Mouse (Mus musculus) monocyte, adult 5-6 weeks (primary cell): ENCODE data around the gene Katnal1. TPM values are rescaled to one million over a fixed set of nuclear protein-coding genes. Genes with fewer than 3 reads are reported as not detected.

Experiments
- ATAC-seq: fragments of 153-309, 156-312 bp; replicated peaks from 2 replicates; pipeline ENCODE4 v1.8.0; 2017; ENCODE audit warnings: mild to moderate bottlenecking; ENCODE audit not compliant: low TSS enrichment, insufficient number of reproducible peaks, severe bottlenecking, poor library complexity, low FRiP score
- total RNA-seq: library from RNA; stranded (forward); fragments of 200-1000, 200-491, 200-594 nt; gene quantifications from 3 replicates; pipeline ENCODE4 v1.2.3, GENCODE M21; 2017

The Katnal1 gene
- total RNA-seq, 1 experiment from 2014 or later: 1.5 TPM

DNA sequence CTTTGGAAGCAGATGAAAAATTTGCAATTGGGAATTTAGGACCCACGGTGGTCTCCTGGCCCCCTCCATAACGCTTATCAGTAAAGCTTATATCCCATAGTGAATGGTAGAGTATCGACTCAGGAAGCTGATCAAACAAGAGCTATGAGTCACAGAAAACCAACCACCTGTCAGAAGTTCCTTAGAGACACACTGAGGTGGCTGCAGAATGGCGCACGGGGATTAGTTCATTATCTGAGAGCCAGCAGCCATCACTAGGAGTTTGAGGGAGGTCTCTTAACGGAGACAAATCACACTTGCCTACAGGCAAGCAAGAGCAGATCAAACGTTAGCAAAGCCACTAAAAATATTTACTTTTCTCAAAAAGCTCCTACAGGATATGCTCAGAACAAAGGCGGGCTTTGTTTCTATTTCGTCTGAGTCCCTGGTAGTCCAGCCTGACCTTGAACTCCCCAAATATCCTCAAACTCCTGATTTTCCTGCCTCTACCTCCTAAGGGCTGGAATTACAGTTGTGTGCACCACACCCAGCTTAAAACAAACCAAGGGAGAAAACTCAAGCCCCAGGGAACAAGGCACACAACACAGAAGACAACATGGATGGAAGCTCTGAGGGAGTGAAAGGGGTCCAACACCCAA is 27.9 kb upstream of the Katnal1 start:
- ATAC-seq: no peak

DNA sequence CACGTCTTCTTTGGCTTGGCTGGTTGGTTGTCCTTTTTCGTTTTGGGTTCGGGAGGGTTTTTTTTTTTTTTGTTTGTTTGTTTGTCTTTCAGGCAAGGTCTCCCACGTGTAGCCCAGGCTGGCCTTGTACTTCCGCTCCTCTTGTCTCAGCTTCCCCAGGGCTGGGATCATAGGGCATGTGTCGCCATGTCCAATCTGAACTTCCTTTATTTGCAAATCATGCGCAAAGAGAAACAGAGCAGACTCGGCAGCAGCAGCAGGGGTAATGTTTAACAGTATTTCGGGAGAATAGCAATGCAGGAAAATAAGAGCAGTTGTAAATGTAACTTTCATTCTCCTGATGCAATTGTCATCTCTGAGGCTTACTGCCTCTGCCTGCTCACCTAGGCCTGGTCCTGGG is 27.0 kb upstream of the Katnal1 start:
- no peak for ATAC-seq

DNA sequence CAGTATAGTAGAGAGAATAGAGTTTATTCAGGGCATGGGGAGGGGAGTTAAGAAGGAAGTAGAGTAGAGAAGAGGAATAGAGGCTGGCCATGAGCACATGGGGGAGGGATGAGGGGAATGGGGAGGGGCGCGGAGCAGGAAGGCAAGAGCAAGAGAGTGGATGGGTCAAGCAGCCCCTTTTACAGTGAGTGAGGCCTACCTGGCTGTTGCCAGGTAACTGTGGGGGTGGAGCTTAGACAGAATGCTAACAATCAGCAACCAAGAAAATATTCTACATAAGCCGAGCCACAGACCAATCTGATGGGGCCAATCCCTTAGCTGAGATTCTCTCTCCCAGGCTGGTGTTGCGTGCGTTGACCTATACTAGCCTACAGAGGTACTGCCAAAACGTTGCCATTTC is 26.5 kb upstream of the Katnal1 start:
- no peak for ATAC-seq

DNA sequence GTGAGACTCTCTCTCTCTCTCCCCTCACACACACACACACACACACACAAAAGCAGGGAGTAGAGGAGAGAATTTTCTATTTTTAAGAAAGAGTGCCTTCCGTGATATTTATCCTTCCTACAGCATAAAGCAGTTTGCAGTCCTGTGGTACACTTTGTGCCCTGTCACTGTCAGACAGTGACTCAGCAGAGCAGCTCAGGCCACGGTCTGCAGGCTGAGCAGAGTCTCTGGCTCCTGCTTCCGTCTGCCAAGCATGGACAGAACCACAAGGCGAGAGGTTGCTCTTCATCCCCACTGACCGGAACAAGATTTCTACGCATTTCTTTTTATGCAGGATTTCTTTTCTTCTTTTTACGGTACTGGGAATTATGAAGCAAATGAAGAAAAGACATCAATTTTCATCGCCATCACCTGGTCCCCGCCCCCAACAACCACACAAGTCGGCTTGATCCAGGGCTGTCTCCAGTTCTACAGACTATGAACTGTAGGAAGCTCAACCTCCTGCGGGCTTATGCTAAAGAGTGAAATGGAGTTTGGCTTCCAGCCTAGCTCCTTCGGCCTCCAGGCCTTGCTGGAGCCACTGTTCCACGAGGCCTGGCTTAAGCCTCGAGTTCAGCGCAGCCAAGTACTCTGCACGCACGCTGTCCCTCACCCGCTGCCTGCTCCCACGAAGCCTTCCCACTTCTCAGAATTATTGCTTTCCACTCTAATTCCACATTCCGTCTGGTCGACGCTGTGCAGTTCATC is 25.4 kb upstream of the Katnal1 start:
- ATAC-seq: no peak

DNA sequence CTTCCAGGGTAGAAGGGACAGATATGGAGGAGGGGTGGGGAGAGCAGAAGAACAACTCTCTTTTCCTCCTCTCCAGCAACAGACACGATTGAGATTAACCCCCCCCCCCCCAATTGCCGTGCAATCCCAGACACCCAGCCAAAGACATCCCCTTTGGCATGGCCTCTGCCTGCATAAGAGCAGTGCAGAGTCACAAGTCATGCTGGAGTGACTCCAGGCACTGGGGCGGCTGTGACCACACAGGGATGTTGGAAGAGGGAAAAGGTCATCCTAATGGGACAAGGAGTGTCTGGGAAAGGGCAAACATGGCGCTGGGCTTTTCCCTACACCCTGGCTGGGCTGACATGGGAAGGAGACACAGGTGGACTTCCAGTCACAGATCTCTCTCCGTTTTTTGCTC is 24.0 kb upstream of the Katnal1 start:
- ATAC-seq: no peak

DNA sequence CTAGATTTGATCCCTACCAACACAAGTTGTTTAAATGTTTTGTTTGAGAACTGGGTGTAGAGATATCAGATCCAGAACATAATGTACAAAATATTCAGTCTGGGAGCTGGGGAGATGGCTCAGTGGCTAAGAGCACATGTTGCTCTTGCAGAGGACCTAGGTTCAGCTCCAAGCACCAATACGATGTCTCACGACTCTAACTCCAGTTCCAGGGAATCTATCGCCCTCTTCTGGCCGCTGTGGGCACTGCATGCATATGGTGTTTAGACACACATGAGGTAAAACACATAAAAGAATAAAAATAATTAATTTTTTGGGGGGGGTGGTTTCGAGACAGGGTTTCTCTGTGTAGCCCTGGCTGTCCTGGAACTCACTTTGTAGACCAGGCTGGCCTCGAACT is 23.3 kb upstream of the Katnal1 start:
- ATAC-seq: no peak

DNA sequence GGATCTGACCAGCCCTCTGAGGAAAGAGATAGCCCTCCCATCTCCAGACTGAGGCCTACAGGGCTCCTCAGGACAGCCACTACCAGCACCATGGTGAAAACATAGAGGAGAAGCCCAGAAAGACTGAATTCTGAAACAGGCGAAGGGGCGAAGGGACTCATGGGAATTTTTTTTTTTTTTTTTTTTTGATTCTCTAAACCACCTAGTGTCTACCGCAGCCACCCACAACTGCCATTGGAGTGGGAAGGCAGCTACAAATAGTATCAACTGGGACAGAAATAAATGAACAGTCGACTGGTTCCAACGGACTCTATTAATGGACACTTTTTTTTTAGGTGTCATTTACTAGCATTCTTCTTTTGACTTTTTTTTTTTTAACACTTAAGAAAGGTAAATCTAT is 22.2 kb upstream of the Katnal1 start:
- no peak for ATAC-seq

DNA sequence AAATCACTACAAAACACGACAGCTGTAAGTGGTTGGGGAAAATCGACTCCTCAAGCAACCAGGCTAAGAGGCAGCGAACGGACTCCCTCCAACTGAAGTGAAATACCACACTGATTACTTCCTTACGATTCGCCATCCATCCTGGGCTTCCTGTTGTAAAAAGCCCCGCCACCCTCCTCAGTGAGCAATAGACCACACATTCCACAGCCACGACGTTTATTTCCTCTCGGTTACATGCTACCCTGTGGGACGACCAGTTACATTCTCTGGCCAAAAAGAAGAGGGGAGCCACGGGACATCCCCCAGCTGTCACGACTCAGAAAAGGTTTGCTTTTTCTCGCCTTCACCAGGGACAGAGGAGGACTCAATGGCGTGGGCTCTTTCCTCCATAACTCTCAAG is 20.9 kb upstream of the Katnal1 start:
- ATAC-seq: no peak

DNA sequence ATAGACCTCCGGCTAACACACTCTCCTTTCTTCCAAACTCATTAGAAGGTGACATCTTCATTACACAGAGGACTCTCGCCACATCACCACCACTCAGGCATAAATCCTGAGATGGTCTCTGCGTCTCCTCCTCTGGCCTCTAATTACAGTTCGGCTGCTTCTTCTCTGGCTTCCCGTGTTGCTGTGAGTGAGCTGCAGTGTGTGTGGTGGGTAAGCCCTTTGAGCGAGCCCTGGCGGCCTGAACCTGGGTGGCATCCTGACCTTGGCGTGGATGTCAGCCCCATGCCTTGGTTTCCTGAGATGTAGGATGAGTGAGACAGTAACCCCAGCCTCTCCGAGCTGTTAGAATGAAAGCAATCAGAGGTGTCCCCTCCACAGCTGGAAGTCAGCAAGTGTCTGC is 19.5 kb upstream of the Katnal1 start:
- no peak for ATAC-seq

DNA sequence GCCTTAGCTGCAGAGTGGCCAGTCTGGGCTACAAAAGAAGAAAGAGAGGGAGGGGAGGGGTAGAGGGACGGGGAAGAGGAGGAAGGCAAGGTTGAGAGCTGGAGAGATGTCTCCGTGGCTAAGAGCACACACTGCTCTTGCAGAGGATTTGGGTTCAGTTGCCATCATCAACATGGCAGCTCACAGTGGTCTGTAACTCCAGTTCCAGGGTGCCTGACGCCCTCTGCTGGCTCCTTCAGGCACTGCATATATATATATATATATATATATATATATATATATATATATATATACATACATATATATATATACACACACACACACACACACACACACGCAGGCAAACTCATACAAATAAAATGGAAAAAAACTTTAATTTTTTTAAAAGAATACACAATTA is 18.3 kb upstream of the Katnal1 start:
- ATAC-seq: no peak

DNA sequence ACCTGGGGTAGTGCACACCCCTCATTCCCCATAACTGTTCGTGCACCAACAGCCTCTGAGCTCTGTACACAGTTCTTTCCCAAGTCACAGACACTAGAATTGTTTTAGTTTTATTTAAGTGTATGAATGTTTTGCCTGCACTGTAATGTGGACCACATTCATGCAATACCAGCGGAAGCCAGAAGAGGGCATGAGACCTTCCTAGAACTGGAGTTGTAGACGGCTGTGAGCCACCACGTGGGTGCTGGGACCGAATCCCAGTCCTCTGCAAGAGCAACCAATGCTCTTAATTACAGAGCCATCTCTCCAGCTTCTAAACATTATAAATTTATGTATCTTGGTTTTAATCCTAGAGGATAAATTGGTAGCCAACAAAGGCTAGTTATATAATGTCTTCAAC is 17.7 kb upstream of the Katnal1 start:
- no peak for ATAC-seq

DNA sequence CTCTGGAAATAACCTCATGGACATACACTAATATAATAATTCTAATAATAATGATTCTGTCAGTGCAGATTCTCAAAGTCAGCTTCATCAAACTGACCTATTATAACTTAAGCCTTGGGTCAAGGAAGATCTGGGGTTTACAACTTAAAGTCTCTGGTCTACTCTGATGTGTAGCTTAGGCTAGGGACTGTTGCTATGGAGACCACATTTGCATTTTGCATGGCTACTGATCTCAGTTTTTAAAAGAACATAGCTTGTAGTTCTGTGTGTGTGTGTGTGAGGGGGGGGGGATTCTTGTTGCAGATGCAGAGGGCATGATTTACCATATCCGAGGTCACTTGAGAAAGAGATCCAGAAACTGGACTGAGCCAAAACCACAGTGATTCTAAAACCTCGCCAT is 16.6 kb upstream of the Katnal1 start:
- ATAC-seq: no peak

DNA sequence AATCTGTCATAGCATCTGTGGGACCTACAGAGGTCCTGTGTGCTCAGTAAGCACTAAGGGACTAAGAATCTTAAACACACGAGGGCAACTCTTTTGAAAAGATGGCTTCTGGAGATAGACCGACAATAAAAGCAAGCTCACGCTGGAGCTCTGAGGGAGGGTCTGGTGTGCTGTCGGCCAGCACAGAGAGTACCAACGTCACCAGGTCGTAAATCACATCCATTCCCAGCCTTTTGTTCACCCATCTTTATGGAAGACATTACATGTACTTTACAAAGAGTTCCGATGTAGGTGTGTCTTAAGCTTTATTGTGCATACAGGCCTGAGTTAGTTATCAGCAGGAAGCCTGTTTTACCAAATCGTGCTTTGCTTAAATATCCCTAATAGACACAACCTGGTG is 14.9 kb upstream of the Katnal1 start:
- no peak for ATAC-seq

DNA sequence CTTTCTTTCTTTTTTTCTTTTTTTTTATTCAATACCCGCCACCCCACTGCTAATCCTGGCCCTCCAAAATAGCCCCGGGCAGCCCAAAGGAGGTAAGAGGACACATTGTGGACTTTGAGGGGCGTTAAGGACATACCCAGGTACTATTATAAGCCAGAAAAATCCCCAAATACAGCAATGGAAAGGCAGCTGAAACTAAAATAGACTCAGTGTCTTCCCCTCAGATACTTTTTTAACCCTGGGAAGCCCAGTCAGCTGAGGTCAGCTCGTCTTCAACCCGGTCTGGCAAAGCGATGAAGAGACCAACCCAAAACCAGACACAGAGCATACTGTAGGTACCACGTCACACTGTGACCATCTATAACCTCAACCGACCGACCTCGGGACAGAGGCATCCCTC is 14.3 kb upstream of the Katnal1 start:
- no peak for ATAC-seq

DNA sequence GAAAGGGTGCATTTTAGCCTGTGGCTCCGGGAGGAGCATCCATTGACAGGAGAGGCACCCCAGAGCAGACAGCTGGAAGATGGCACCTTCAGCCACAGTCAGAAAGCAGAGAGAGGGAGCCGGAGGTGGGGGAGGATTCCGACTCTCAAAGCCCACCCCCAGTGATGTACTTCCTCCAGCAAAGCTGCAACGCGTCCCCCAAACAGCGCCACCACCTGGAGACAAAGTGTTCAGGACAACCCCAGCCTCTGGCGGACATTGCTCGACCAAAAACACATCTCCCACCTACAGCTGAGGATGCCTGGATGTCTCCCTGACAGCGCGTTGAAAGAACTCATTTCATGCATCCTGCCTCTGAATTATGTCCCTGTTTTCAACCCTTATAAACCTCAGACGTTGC is 13.8 kb upstream of the Katnal1 start:
- ATAC-seq: no peak

DNA sequence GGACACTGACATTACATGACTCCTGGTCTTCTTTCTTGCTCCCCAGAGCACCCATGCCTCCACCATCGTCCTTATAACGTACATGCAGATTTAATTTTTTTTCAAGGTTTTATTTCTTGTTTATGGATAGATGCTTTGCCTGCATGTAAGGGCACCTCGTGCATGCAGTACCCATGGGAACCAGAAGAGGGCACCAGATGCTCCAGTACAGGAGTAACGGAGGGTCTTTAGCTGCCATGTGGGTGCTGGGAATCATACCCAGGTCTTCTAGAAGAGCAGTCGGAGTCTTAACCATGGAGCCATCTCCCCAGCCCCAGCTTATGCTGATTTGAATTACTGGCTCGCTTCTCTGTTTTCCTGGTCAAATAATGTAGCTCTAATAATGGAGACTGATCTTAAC is 13.2 kb upstream of the Katnal1 start:
- no peak for ATAC-seq

DNA sequence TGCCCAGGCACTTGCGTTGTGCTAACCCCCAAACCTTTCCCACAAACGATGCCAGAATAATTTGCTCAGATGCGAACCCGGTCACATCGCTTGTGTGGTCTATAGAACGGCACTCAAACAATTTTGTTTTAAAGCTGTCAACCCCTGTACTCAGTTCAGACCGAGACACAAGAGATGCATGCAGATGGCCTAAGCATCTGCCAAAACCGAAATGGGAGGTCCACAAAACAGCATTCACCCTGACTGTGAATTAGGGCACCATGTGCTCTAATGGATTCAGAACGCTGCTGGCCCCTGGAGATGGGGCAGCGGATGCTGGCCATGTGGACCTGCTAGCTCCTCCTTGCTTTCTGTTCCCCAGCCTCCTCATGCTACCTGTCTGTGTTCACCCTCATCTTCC is 12.7 kb upstream of the Katnal1 start:
- ATAC-seq: no peak

DNA sequence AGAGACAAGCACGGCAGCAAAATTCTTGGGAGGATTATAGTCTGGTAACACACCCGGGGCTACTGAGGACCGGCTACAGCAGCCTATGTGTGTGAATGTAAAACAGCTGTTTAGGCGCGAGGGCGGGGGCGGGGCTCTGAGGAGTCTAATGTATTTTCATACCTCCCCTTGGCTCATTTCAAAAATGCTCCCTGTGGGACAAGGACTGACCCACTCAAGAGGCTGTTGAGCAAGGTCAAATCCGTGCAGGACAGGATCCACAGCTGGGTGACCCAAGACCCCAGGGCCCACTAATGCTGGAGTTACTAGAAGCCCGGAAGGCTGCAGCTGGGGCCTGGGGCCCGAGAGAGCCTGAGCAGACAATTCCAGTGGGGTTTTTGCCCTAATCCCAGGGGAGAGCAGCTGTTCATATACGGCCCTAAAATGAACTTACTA is 10.8 kb upstream of the Katnal1 start:
- ATAC-seq: no peak

DNA sequence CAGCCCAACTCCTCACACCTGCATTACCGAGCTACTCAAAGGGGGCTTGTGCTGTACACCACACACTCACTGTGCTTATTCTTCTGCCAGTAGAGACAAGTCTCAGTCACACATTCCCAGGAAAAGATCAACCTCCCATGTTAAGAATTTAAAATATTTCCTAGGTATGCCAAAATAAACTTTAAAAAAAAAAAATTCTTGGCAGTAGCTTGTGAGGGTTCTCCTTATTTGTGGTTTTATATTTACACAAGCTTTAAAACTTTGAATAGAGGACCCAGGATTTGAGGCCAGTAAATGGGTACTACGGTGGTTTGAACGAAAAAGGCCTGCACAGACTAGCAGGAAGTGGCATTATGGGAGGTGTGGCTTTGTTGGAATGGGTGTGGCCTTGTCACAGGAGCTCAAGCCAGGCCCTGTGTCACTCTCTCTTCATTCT is 7.4 kb upstream of the Katnal1 start:
- ATAC-seq: no peak

DNA sequence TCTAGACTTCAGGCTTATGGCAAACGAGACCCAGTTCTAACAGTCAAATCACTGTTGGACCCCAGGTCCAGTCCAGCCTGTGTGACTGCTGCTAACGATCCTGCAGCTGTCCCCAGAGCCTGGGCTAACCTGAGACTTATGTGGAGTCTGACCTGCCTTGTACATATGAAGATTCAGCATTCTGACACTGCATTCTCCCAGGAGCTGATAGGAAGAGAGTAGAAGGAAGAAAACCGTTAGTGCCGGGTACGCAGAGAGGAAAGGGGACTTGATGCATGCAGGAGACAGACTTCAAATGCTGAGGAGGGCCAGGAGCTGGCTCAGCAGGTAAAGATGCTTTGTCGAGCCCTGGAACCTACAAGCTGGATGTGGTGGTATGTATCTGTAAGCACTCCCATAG is 6.8 kb upstream of the Katnal1 start:
- ATAC-seq: no peak
